Mouse (Mus musculus) CH12.LX (cell line): Measurements from ENCODE around the gene Retn. TPM values are rescaled to one million over a fixed set of nuclear protein-coding genes. Genes with fewer than 3 reads are reported as not detected.

Experiments
- DNase-seq: peaks from one replicate; pipeline ENCODE4 v3.0.0-alpha.2; 2013; ENCODE audit errors: extremely low read depth
- H3K27ac ChIP-seq: 2 replicates; pipeline ENCODE4 v1.5.1; 2012; ENCODE audit warnings: low read depth, mild to moderate bottlenecking, control low read depth, moderate library complexity; ENCODE audit not compliant: insufficient read depth
- H3K27me3 ChIP-seq: replicated peaks from 2 replicates; pipeline ENCODE3; 2012; ENCODE audit warnings: inconsistent platforms
- H3K36me3 ChIP-seq, 2 experiments: replicated peaks in 1 of 2; 2 replicates each; pipeline versions ENCODE3 to v1.6.1; 2012; ENCODE audit warnings: inconsistent platforms in 1 of 2, low read length in 1 of 2, mild to moderate bottlenecking in 1 of 2, mixed read lengths in 1 of 2, moderate library complexity in 1 of 2; ENCODE audit not compliant: control insufficient read depth in 1 of 2, insufficient read depth in 1 of 2
- H3K4me1 ChIP-seq, 2 experiments: 2 replicates each; pipeline ENCODE4 v1.6.1; 2012; ENCODE audit warnings: inconsistent platforms in 1 of 2, moderate library complexity in 1 of 2; ENCODE audit not compliant: insufficient read depth in 2 of 2, control insufficient read depth in 1 of 2
- H3K4me2 ChIP-seq: 2 replicates; pipeline ENCODE4 v1.6.1; 2012; ENCODE audit warnings: low read depth, mild to moderate bottlenecking, control low read depth; ENCODE audit not compliant: poor library complexity, insufficient read depth, severe bottlenecking
- H3K4me3 ChIP-seq, 3 experiments: fragments of 150-350 bp in 1 of 3; sonication (generic) in 1 of 3; replicated peaks in 1 of 3; 2 replicates each; pipeline versions ENCODE3 to v1.5.1; 2011 to 2012; ENCODE audit warnings: low read depth in 2 of 3, low read length in 2 of 3, mild to moderate bottlenecking in 2 of 3, moderate library complexity in 2 of 3, control low read depth in 1 of 3, improper control_type of control experiment in 1 of 3, inconsistent platforms in 1 of 3, mixed read lengths in 1 of 3; ENCODE audit not compliant: poor library complexity in 1 of 3
- H3K79me2 ChIP-seq: replicated peaks from 2 replicates; pipeline ENCODE4 v1.6.1; 2012; ENCODE audit warnings: mild to moderate bottlenecking, moderate library complexity; ENCODE audit not compliant: control insufficient read depth, poor library complexity, insufficient read depth, severe bottlenecking; ENCODE audit errors: extremely low read depth
- H3K9ac ChIP-seq: 2 replicates; pipeline ENCODE4 v1.6.1; 2012; ENCODE audit warnings: low read depth, mild to moderate bottlenecking, control low read depth, moderate library complexity; ENCODE audit not compliant: insufficient read depth
- H3K9me3 ChIP-seq: replicated peaks from 2 replicates; pipeline ENCODE3; 2012; ENCODE audit warnings: low read length, inconsistent platforms, mixed read lengths
- CHD1 ChIP-seq: IDR thresholded peaks from 2 replicates; pipeline ENCODE4 v1.6.1; 2012; ENCODE audit warnings: low read depth, low read length, improper control_type of control experiment, inconsistent platforms
- CHD2 ChIP-seq: IDR thresholded peaks from 2 replicates; pipeline ENCODE4 v1.6.1; 2011; ENCODE audit warnings: low read length, improper control_type of control experiment
- CTCF ChIP-seq, 2 experiments: IDR thresholded peaks in 1 of 2; conservative IDR thresholded peaks in 1 of 2; 2 replicates each; pipeline ENCODE4 v1.5.1; 2011 to 2012; ENCODE audit warnings: low read depth in 2 of 2, low read length in 2 of 2, improper control_type of control experiment in 1 of 2, inconsistent platforms in 1 of 2, mild to moderate bottlenecking in 1 of 2, moderate library complexity in 1 of 2
- HCFC1 ChIP-seq: IDR thresholded peaks from 2 replicates; pipeline ENCODE4 v1.6.1; 2012; ENCODE audit warnings: low read depth, mild to moderate bottlenecking, inconsistent platforms, low read length, improper control_type of control experiment
- JUND ChIP-seq: conservative IDR thresholded peaks from 2 replicates; pipeline ENCODE4 v1.6.1; 2011; ENCODE audit warnings: low read depth, low read length, improper control_type of control experiment
- MAFK ChIP-seq: IDR thresholded peaks from 2 replicates; pipeline ENCODE4 v1.6.1; 2011; ENCODE audit warnings: low read length, improper control_type of control experiment; ENCODE audit not compliant: insufficient replicate concordance
- RAD21 ChIP-seq: IDR thresholded peaks from 2 replicates; pipeline ENCODE4 v1.6.1; 2011; ENCODE audit warnings: low read depth, mild to moderate bottlenecking, low read length, improper control_type of control experiment, moderate library complexity
- SMC3 ChIP-seq: IDR thresholded peaks from 2 replicates; pipeline ENCODE4 v1.6.1; 2011; ENCODE audit warnings: low read depth, low read length, improper control_type of control experiment
- dilution Hi-C: fragments of 300-500 bp; cut with MboI; formaldehyde crosslinking; loops from 2 replicates; pipeline ENCODE4 v1.14.3; 2020; ENCODE audit warnings: low sequenced_read_pairs; ENCODE audit not compliant: extremely low pct_unique_long_range_greater_than_20kb, extremely low pct_ligation_motif_present
- in situ Hi-C: fragments of 300-500 bp; cut with MboI; formaldehyde crosslinking; loops from 3 replicates; pipeline ENCODE4 v1.14.3; 2019; ENCODE audit warnings: low sequenced_read_pairs, low pct_ligation_motif_present, low pct_unique_long_range_greater_than_20kb, mixed read lengths
- polyA plus RNA-seq: library from polyadenylated mRNA; unstranded; fragments of >175 nt; gene quantifications from 2 replicates; pipeline ENCODE4 v1.2.1, GENCODE M21; 2012; ENCODE audit warnings: low read depth; ENCODE audit not compliant: insufficient read length
- total RNA-seq, 2 experiments: library from RNA; depleted of rRNA; stranded (reverse); fragments of 300-350 nt in 1 of 2; fragments of >200 nt in 1 of 2; gene quantifications; 2 replicates each; pipeline ENCODE4 v1.2.3; 2012 to 2014

Gene Retn
- total and polyA plus RNA-seq, 3 experiments, result 0.27 TPM; not detected in 2

GRCm38 (mm10) chr8:3705711-3706110 lies 50.1 kb downstream of the Retn start:
- Histone ChIP-seq H3K79me2 (no peaks in the 10 kb centered on the region), H3K36me3 (no peaks in the 10 kb centered on the region), H3K27ac (no peak overlapping the region), H3K9me3 (no peaks in the 10 kb centered on the region), H3K4me3 (no peak overlapping the region), H3K4me2 (no peak overlapping the region), H3K4me1 (peaks cover 4 to 16% of the 10 kb centered on the region in 2 experiments), H3K9ac (no peak overlapping the region), H3K27me3 (peaks cover 22% of the 10 kb centered on the region)
- in situ Hi-C loops, result loop anchor here (25.0 kb wide), 2 partner anchors 432 to 657 kb away; partner anchors contain the start of gene Cd209g
- TF ChIP-seq CHD2 (no peak), HCFC1 (no peak), RAD21 (peak; percentile 45), CTCF (conservative IDR thresholded peaks at IDR 0.05 in 1 of 2, IDR thresholded peaks at IDR 0.05 in 1 of 2; ENCODE audit: low read depth in 2 of 2, low read length in 2 of 2) (peak; percentile 19 to 58; a peak in 2 of 4 replicates), SMC3 (0 out of 2 replicates have a peak, but pooled peaks have one; percentile 23)
- peak; percentile 22 for DNase-seq
- dilution Hi-C loops, result no loop called here

GRCm38 (mm10) chr8:3707611-3708010 lies 52.0 kb downstream of the Retn start:
- H3K4me2 ChIP-seq, result no peak overlapping the region
- TF ChIP-seq CHD1, result no peak
- TF ChIP-seq MAFK, result no peak
- TF ChIP-seq CTCF (conservative IDR thresholded peaks at IDR 0.05 in 1 of 2, IDR thresholded peaks at IDR 0.05 in 1 of 2; ENCODE audit: low read depth in 2 of 2, low read length in 2 of 2), result no peak
- no peak for TF ChIP-seq JUND
- TF ChIP-seq, all 38 proteins: peak for 0
- in situ Hi-C loops, result loop anchor here (25.0 kb wide), 2 partner anchors 430 to 655 kb away; partner anchors contain the start of gene Cd209g
- no peaks in the 10 kb centered on the region for H3K36me3 ChIP-seq
- H3K27me3 ChIP-seq, result peaks cover 22% of the 10 kb centered on the region
- H3K27ac ChIP-seq, result no peak overlapping the region
- no peaks in the 10 kb centered on the region for H3K79me2 ChIP-seq
- H3K9me3 ChIP-seq, result no peaks in the 10 kb centered on the region
- dilution Hi-C loops, result no loop called here
- no peak overlapping the region for H3K9ac ChIP-seq
- peaks cover 11 to 31% of the 10 kb centered on the region in 2 experiments for H3K4me1 ChIP-seq
- DNase-seq, result no peak
- H3K4me3 ChIP-seq, result no peak overlapping the region

Other genes starting within 250 kb of the Retn start
- gene Pex11g, start 188.1 kb upstream of the Retn start, total RNA-seq (2012; rRNA removed), result 4.9 and 5.9 TPM in 2 replicates
- 1.3 and 2.4 TPM in 2 replicates for gene Pex11g, start 188.1 kb upstream of the Retn start, total RNA-seq (2014; rRNA removed)
- gene Pex11g, start 188.1 kb upstream of the Retn start, polyA plus RNA-seq, result 1.9 and 2.7 TPM in 2 replicates
- not detected in 2 replicates for gene Tex45, start 184.9 kb upstream of the Retn start, total RNA-seq (2012; rRNA removed)
- not detected in 2 replicates for gene Tex45, start 184.9 kb upstream of the Retn start, total RNA-seq (2014; rRNA removed)
- not detected in 2 replicates for gene Tex45, start 184.9 kb upstream of the Retn start, polyA plus RNA-seq
- 0.25 and 0.64 TPM in 2 replicates for gene Zfp358, start 162.6 kb upstream of the Retn start, total RNA-seq (2012; rRNA removed)
- gene Zfp358, start 162.6 kb upstream of the Retn start, total RNA-seq (2014; rRNA removed), result 0.54 TPM in 1 of 2 replicates, not detected in the other
- gene Zfp358, start 162.6 kb upstream of the Retn start, polyA plus RNA-seq, result 0.17 TPM in 1 of 2 replicates, not detected in the other
- 18.1 and 20.5 TPM in 2 replicates for gene Mcoln1, start 155.3 kb upstream of the Retn start, total RNA-seq (2012; rRNA removed)
- gene Mcoln1, start 155.3 kb upstream of the Retn start, total RNA-seq (2014; rRNA removed), result 11.5 and 13.0 TPM in 2 replicates
- gene Mcoln1, start 155.3 kb upstream of the Retn start, polyA plus RNA-seq, result 26.5 and 28.0 TPM in 2 replicates
- gene Pnpla6, start 140.4 kb upstream of the Retn start, total RNA-seq (2012; rRNA removed), result 27.7 and 29.6 TPM in 2 replicates
- gene Pnpla6, start 140.4 kb upstream of the Retn start, total RNA-seq (2014; rRNA removed), result 12.5 and 13.7 TPM in 2 replicates
- 38.6 and 39.8 TPM in 2 replicates for gene Pnpla6, start 140.4 kb upstream of the Retn start, polyA plus RNA-seq
- 0.84 and 1.1 TPM in 2 replicates for gene C330021F23Rik, start 87.8 kb upstream of the Retn start, total RNA-seq (2012; rRNA removed)
- not detected in 2 replicates for gene C330021F23Rik, start 87.8 kb upstream of the Retn start, total RNA-seq (2014; rRNA removed)
- gene C330021F23Rik, start 87.8 kb upstream of the Retn start, polyA plus RNA-seq, result 0.60 and 1.0 TPM in 2 replicates
- 0.51 and 0.67 TPM in 2 replicates for gene Camsap3, start 68.5 kb upstream of the Retn start, total RNA-seq (2012; rRNA removed)
- not detected in 2 replicates for gene Camsap3, start 68.5 kb upstream of the Retn start, total RNA-seq (2014; rRNA removed)
- 0.36 and 0.50 TPM in 2 replicates for gene Camsap3, start 68.5 kb upstream of the Retn start, polyA plus RNA-seq
- 60.7 and 62.7 TPM in 2 replicates for gene Xab2, start 34.5 kb upstream of the Retn start, total RNA-seq (2012; rRNA removed)
- 46.1 and 49.9 TPM in 2 replicates for gene Xab2, start 34.5 kb upstream of the Retn start, total RNA-seq (2014; rRNA removed)
- gene Xab2, start 34.5 kb upstream of the Retn start, polyA plus RNA-seq, result 57.1 and 62.0 TPM in 2 replicates
- gene Pet100, start 34.2 kb upstream of the Retn start, total RNA-seq (2012; rRNA removed), result 70.2 and 85.3 TPM in 2 replicates
- 38.8 and 39.0 TPM in 2 replicates for gene Pet100, start 34.2 kb upstream of the Retn start, total RNA-seq (2014; rRNA removed)
- gene Pet100, start 34.2 kb upstream of the Retn start, polyA plus RNA-seq, result 62.7 and 86.0 TPM in 2 replicates
- gene Pcp2, start 30.2 kb upstream of the Retn start, total RNA-seq (2012; rRNA removed), result 0.29 and 0.38 TPM in 2 replicates
- not detected in 2 replicates for gene Pcp2, start 30.2 kb upstream of the Retn start, total RNA-seq (2014; rRNA removed)
- 0.56 TPM in 1 of 2 replicates, not detected in the other for gene Pcp2, start 30.2 kb upstream of the Retn start, polyA plus RNA-seq
- 92.1 and 123 TPM in 2 replicates for gene Stxbp2, start 24.8 kb upstream of the Retn start, total RNA-seq (2012; rRNA removed)
- 53.9 and 60.9 TPM in 2 replicates for gene Stxbp2, start 24.8 kb upstream of the Retn start, total RNA-seq (2014; rRNA removed)
- 136 and 149 TPM in 2 replicates for gene Stxbp2, start 24.8 kb upstream of the Retn start, polyA plus RNA-seq
- 0.17 TPM in 1 of 2 replicates, not detected in the other for gene Mcemp1, start 10.0 kb downstream of the Retn start, total RNA-seq (2012; rRNA removed)
- gene Mcemp1, start 10.0 kb downstream of the Retn start, total RNA-seq (2014; rRNA removed), result 0.39 and 0.66 TPM in 2 replicates
- gene Mcemp1, start 10.0 kb downstream of the Retn start, polyA plus RNA-seq, result 0.36 and 0.55 TPM in 2 replicates
- not detected in 2 replicates for gene Fcor, start 16.6 kb downstream of the Retn start, total RNA-seq (2012; rRNA removed)
- not detected in 2 replicates for gene Fcor, start 16.6 kb downstream of the Retn start, total RNA-seq (2014; rRNA removed)
- gene Fcor, start 16.6 kb downstream of the Retn start, polyA plus RNA-seq, result 0.63 and 0.67 TPM in 2 replicates
- 21.5 and 22.2 TPM in 2 replicates for gene Trappc5, start 20.5 kb downstream of the Retn start, total RNA-seq (2012; rRNA removed)
- gene Trappc5, start 20.5 kb downstream of the Retn start, total RNA-seq (2014; rRNA removed), result 26.8 and 27.4 TPM in 2 replicates
- 22.4 and 24.4 TPM in 2 replicates for gene Trappc5, start 20.5 kb downstream of the Retn start, polyA plus RNA-seq
- gene Fcer2a, start 38.4 kb downstream of the Retn start, total RNA-seq (2012; rRNA removed), result 0.71 and 1.5 TPM in 2 replicates
- 2.9 and 3.7 TPM in 2 replicates for gene Fcer2a, start 38.4 kb downstream of the Retn start, total RNA-seq (2014; rRNA removed)
- 13.7 and 15.6 TPM in 2 replicates for gene Fcer2a, start 38.4 kb downstream of the Retn start, polyA plus RNA-seq
- not detected in 2 replicates for gene Clec4g, start 64.9 kb downstream of the Retn start, total RNA-seq (2012; rRNA removed)
- gene Clec4g, start 64.9 kb downstream of the Retn start, total RNA-seq (2014; rRNA removed), result not detected in 2 replicates
- gene Clec4g, start 64.9 kb downstream of the Retn start, polyA plus RNA-seq, result not detected in 2 replicates
- gene Cd209a, start 93.2 kb downstream of the Retn start, total RNA-seq (2012; rRNA removed), result not detected in 2 replicates
- not detected in 2 replicates for gene Cd209a, start 93.2 kb downstream of the Retn start, total RNA-seq (2014; rRNA removed)
- gene Cd209a, start 93.2 kb downstream of the Retn start, polyA plus RNA-seq, result not detected in 2 replicates
- not detected in 2 replicates for gene Cd209e, start 198.5 kb downstream of the Retn start, total RNA-seq (2012; rRNA removed)
- not detected in 2 replicates for gene Cd209e, start 198.5 kb downstream of the Retn start, total RNA-seq (2014; rRNA removed)
- not detected in 2 replicates for gene Cd209e, start 198.5 kb downstream of the Retn start, polyA plus RNA-seq
- 0.25 TPM in 1 of 2 replicates, not detected in the other for gene Cd209d, start 222.8 kb downstream of the Retn start, total RNA-seq (2012; rRNA removed)
- gene Cd209d, start 222.8 kb downstream of the Retn start, total RNA-seq (2014; rRNA removed), result not detected in 2 replicates
- gene Cd209d, start 222.8 kb downstream of the Retn start, polyA plus RNA-seq, result not detected in 2 replicates